Mouse (Mus musculus) erythroblast, embryonic 14.5 days (primary cell): ENCODE data around the gene Fbxo28.

Experiments used
- GATA1 ChIP-seq: IDR thresholded peaks from 2 replicates; pipeline ENCODE4 v1.6.1; 2012; ENCODE audit warnings: low read length, inconsistent platforms, mixed read lengths
- TAL1 ChIP-seq: IDR thresholded peaks from 3 replicates; pipeline ENCODE4 v1.6.1; 2012; ENCODE audit warnings: low read length, inconsistent platforms, mixed read lengths

DNA sequence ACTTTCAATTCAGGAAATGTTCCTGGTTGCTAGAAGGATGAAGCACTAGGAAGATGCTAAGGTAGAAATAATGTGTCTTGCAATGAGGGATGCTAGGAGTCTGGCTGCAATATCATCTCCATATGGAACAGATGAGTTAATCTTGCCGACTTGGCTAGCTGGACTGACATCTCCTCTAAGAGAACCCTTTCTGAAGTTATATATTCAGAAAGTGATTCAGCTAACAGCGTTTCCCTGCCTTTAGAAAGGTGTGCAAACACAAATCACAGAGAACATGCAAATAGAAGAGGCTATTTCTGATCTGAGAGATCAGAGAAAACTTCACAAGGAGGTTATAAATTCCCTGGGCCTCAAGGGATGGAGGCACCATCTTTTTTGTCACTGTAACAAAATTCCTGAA lies 4.4 kb upstream of the Fbxo28 start:
- TF ChIP-seq GATA1 (no peak), TAL1 (no peak)
